Mouse (Mus musculus) liver, adult 2 months (tissue): ENCODE measurements around the gene Ubash3b. TPM values are rescaled to one million over a fixed set of nuclear protein-coding genes. Genes with fewer than 3 reads are reported as not detected.

Experiments
- DNase-seq: peaks from one replicate; pipeline ENCODE4 v3.0.0-alpha.2; 2011; ENCODE audit warnings: low read depth, low spot score; ENCODE audit errors: extremely low read depth
- H3K27ac ChIP-seq: fragments of 200-500 bp; replicated peaks from 2 replicates; pipeline ENCODE4 v1.5.1; 2012; ENCODE audit warnings: low read depth, mild to moderate bottlenecking, control low read depth, inconsistent platforms, low read length; ENCODE audit not compliant: insufficient read depth
- H3K27me3 ChIP-seq: fragments of 200-500 bp; 2 replicates; pipeline ENCODE4 v1.6.1; 2012; ENCODE audit warnings: mild to moderate bottlenecking, moderate library complexity, low read length, inconsistent platforms; ENCODE audit not compliant: control insufficient read depth, insufficient read depth
- H3K36me3 ChIP-seq: fragments of 200-500 bp; 2 replicates; pipeline ENCODE4 v1.6.1; 2012; ENCODE audit warnings: low read length, inconsistent platforms; ENCODE audit not compliant: control insufficient read depth, insufficient read depth
- H3K4me1 ChIP-seq: fragments of 200-500 bp; 2 replicates; pipeline ENCODE4 v1.6.1; 2011; ENCODE audit warnings: low read length; ENCODE audit not compliant: control insufficient read depth, insufficient read depth
- H3K4me3 ChIP-seq: fragments of 200-500 bp; 2 replicates; pipeline ENCODE4 v1.5.1; 2011; ENCODE audit warnings: low read depth, mild to moderate bottlenecking, control low read depth, low read length, moderate library complexity; ENCODE audit not compliant: insufficient read depth
- H3K79me2 ChIP-seq: fragments of 200-500 bp; 2 replicates; pipeline ENCODE4 v1.6.1; 2012; ENCODE audit warnings: inconsistent platforms, mild to moderate bottlenecking, low read length, moderate library complexity; ENCODE audit not compliant: control insufficient read depth, insufficient read depth
- H3K9ac ChIP-seq: fragments of 200-500 bp; 2 replicates; pipeline ENCODE4 v1.6.1; 2012; ENCODE audit warnings: low read depth, mild to moderate bottlenecking, control low read depth, inconsistent platforms, low read length
- CTCF ChIP-seq: fragments of 200-500 bp; IDR thresholded peaks from 2 replicates; pipeline ENCODE4 v1.5.1; 2011; ENCODE audit warnings: low read depth, low read length, control low read depth
- POLR2A ChIP-seq: fragments of 200-500 bp; IDR thresholded peaks from 2 replicates; pipeline ENCODE4 v1.6.1; 2011; ENCODE audit warnings: low read length, control low read depth; ENCODE audit not compliant: insufficient read depth; ENCODE audit errors: extremely low read depth
- whole genome bisulfite sequencing: fragments of 180-500 bp; shearing (Covaris S2); methylation state at CpG from one replicate; pipeline ENCODE4 v1.1.7; 2018; 5-methylcytosine and 5-hydroxymethylcytosine counted together
- polyA plus RNA-seq: library from polyadenylated mRNA; depleted of rRNA; stranded (reverse); fragments of >200 nt; gene quantifications from 2 replicates; pipeline ENCODE4 v1.2.3, GENCODE M21; 2012
- total RNA-seq: library from RNA; depleted of rRNA; stranded (reverse); fragments of >200 nt; gene quantifications from 2 replicates; pipeline ENCODE4 v1.2.3, GENCODE M21; 2014

The Ubash3b gene
- total and polyA plus RNA-seq, 2 experiments, result 0.65 to 0.76 TPM

GRCm38 (mm10) chr9:41119958-41120357 is 41.5 kb downstream of the Ubash3b start:
- Histone ChIP-seq H3K36me3 (no peaks in the 10 kb centered on the region), H3K27me3 (no peaks in the 10 kb centered on the region), H3K79me2 (no peaks in the 10 kb centered on the region; the same call in 1 of the 2 replicates), H3K27ac (no peak overlapping the region), H3K4me1 (peaks cover 3% of the 10 kb centered on the region), H3K4me3 (no peak overlapping the region), H3K9ac (no peak overlapping the region)
- DNase-seq, result no peak
- no peak for TF ChIP-seq CTCF
- TF ChIP-seq POLR2A, result no peak
- WGBS, result 80% methylated on average over 6 of the region's 6 CpGs

- no peaks in the 10 kb centered on the region for H3K36me3 ChIP-seq
- H3K79me2 ChIP-seq, result no peaks in the 10 kb centered on the region
- no peak for DNase-seq
- H3K4me1 ChIP-seq, result peaks cover 1% of the 10 kb centered on the region
- no peak overlapping the region for H3K9ac ChIP-seq
- WGBS, result 53% methylated on average over 7 of the region's 7 CpGs
- H3K4me3 ChIP-seq, result no peak overlapping the region
- no peaks in the 10 kb centered on the region for H3K27me3 ChIP-seq
- TF ChIP-seq POLR2A (no peak), CTCF (no peak)
- no peak overlapping the region for H3K27ac ChIP-seq
These were observed 43.4 kb downstream of the Ubash3b start for GRCm38 (mm10) chr9:41118065-41118464.

GRCm38 (mm10) chr9:41116126-41116525 is 45.4 kb downstream of the Ubash3b start:
- H3K4me3 ChIP-seq, result no peak overlapping the region
- H3K4me1 ChIP-seq, result no peaks in the 10 kb centered on the region; the same call in 1 of the 2 replicates
- no peaks in the 10 kb centered on the region for H3K36me3 ChIP-seq
- no peak overlapping the region for H3K9ac ChIP-seq
- no peaks in the 10 kb centered on the region for H3K27me3 ChIP-seq
- no peak for TF ChIP-seq CTCF
- TF ChIP-seq POLR2A, result no peak
- no peak overlapping the region for H3K27ac ChIP-seq
- DNase-seq, result no peak
- H3K79me2 ChIP-seq, result no peaks in the 10 kb centered on the region
- 61% methylated on average over 12 of the region's 12 CpGs for WGBS

GRCm38 (mm10) chr9:41114367-41114766 is 47.1 kb downstream of the Ubash3b start:
- H3K4me3 ChIP-seq, result no peak overlapping the region
- H3K9ac ChIP-seq, result no peak overlapping the region
- WGBS, result 92% methylated on average over 9 of the region's 9 CpGs
- TF ChIP-seq CTCF (no peak), POLR2A (no peak)
- no peaks in the 10 kb centered on the region for H3K79me2 ChIP-seq
- no peaks in the 10 kb centered on the region for H3K27me3 ChIP-seq
- no peak for DNase-seq
- no peaks in the 10 kb centered on the region for H3K36me3 ChIP-seq
- H3K27ac ChIP-seq, result no peak overlapping the region
- H3K4me1 ChIP-seq, result no peaks in the 10 kb centered on the region

- Histone ChIP-seq H3K79me2 (no peaks in the 10 kb centered on the region), H3K9ac (no peak overlapping the region), H3K36me3 (no peaks in the 10 kb centered on the region), H3K4me3 (no peak overlapping the region), H3K4me1 (peaks cover 3% of the 10 kb centered on the region; the same call in 1 of the 2 replicates), H3K27me3 (no peaks in the 10 kb centered on the region), H3K27ac (no peak overlapping the region)
- no peak for TF ChIP-seq CTCF
- no peak for TF ChIP-seq POLR2A
- WGBS, result 82% methylated on average over 7 of the region's 7 CpGs
- no peak for DNase-seq
These were observed 51.7 kb downstream of the Ubash3b start for GRCm38 (mm10) chr9:41109749-41110148.

- no peak for DNase-seq
- Histone ChIP-seq H3K4me3 (no peak overlapping the region), H3K27ac (no peak overlapping the region), H3K9ac (peak overlapping the region; percentile 17; the same call in 1 of the 2 replicates), H3K27me3 (no peaks in the 10 kb centered on the region), H3K36me3 (no peaks in the 10 kb centered on the region), H3K4me1 (peaks cover 5% of the 10 kb centered on the region; the same call in 1 of the 2 replicates), H3K79me2 (no peaks in the 10 kb centered on the region)
- TF ChIP-seq CTCF (no peak), POLR2A (no peak)
- 64% methylated on average over 14 of the region's 14 CpGs for WGBS
These were observed 52.9 kb downstream of the Ubash3b start for GRCm38 (mm10) chr9:41108324-41109180.
